Mouse (Mus musculus): Measurements from ENCODE around the gene Nubp2. TPM values are rescaled to one million over a fixed set of nuclear protein-coding genes. Genes with fewer than 3 reads are reported as not detected.

The Nubp2 gene
- polyA plus RNA-seq, 1 experiment from 2014 or later, result 44.1 TPM

DNA sequence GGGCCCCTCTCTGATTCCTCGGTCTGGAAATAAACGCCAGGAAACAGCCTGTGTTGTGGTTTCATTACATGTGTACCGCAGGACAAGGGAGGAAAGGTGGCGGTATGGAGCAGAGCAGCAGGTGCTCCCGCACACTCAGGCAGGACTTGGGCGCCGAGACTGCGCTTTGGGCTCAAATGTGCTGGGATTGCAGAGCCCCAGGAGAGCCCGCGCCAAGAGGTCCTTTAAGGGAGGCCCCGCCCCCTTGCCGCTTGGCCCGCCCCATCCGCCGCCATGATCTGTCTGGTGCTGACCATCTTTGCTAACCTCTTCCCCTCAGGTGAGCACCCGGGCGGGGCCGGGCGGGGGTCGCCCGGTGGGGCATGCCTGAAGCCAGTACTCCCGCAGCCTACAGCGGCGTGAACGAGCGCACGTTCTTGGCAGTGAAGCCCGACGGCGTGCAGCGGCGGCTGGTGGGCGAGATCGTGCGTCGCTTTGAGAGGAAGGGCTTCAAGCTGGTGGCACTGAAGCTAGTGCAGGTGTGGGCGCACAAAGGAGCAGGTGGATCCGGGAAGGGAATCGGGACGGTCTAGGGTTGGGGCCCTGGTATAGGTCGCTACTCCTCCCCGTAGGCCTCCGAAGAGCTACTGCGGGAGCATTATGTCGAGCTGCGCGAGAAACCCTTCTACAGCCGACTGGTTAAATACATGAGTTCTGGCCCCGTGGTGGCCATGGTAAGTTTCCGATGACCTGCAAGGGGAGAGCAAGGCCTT, 10.3 kb upstream of the Nubp2 start, which contains the start of gene Nme3:
Nme3 (plus strand) TSS at position 260 of the 752 bp plus-strand sequence.
- Histone ChIP-seq H3K9me3 (replicated peaks; ENCODE audit: control insufficient read depth, low read length) (no peaks in the 10 kb centered on the region), H3K36me3 (ENCODE audit: control insufficient read depth, insufficient read depth, low read length) (peaks cover 21% of the 10 kb centered on the region), H3K27ac (ENCODE audit: low read length) (peak within 1 kb of the TSS; percentile 91), H3K4me2 (ENCODE audit: low read depth, low read length) (peak within 1 kb of the TSS; percentile 99), H3K9ac (ENCODE audit: low read length) (peak within 1 kb of the TSS; percentile 96), H3K4me1 (ENCODE audit: control insufficient read depth, insufficient read depth, low read length) (peaks cover 24% of the 10 kb centered on the region), H3K27me3 (ENCODE audit: control insufficient read depth, insufficient read depth, low read length) (no peaks in the 10 kb centered on the region), H3K4me3 (replicated peaks; ENCODE audit: low read length) (peak within 1 kb of the TSS; percentile 79)
- under 1% methylated on average over 50 of the region's 50 CpGs for WGBS
- ATAC-seq (ENCODE audit: insufficient read depth, low FRiP score), result peak; percentile 86

DNA sequence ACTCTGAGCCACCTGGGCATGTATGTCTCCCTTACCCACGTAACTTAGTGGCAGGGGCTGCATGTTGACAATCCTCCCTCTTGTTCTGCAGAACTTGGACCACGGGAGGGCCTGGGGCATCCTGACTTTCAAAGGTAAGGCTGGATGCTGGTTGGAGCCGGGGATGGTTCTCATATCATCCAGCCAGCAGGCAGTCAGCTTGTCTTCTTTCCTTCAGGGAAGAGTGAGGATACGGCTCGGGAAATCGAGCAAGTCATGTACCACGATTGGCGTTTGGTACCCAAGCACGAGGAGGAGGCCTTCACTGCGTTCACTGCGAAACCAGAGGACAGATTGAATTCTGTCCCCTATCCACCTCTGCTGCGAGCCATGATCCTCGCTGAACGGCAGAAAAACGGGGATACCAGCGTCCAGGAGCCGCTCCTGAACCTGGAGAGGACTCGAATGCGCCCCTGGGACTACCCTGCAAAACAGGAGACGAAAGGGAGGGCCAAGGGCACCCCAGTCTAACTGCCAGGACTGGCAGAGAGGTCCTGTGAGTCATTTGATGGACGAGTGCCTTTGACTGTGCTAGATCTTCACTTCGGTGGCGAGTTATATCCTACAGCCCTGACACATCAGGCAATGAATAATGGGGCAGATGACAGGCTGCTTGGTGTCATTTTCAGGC, 9.6 kb upstream of the Nubp2 start:
- peaks cover 24% of the 10 kb centered on the region for H3K4me1 ChIP-seq (ENCODE audit: control insufficient read depth, insufficient read depth, low read length)
- H3K4me3 ChIP-seq (replicated peaks; ENCODE audit: low read length), result peak overlapping the region; percentile 79
- peak overlapping the region; percentile 96 for H3K9ac ChIP-seq (ENCODE audit: low read length)
- peak overlapping the region; percentile 99 for H3K4me2 ChIP-seq (ENCODE audit: low read depth, low read length)
- 11% methylated on average over 23 of the region's 23 CpGs for WGBS
- 0 out of 2 replicates have a peak, but pooled peaks have one; percentile 1 for ATAC-seq (ENCODE audit: insufficient read depth, low FRiP score)
- H3K27me3 ChIP-seq (ENCODE audit: control insufficient read depth, insufficient read depth, low read length), result no peaks in the 10 kb centered on the region
- H3K36me3 ChIP-seq (ENCODE audit: control insufficient read depth, insufficient read depth, low read length), result peaks cover 20% of the 10 kb centered on the region
- no peaks in the 10 kb centered on the region for H3K9me3 ChIP-seq (replicated peaks; ENCODE audit: control insufficient read depth, low read length)
- peak overlapping the region; percentile 91 for H3K27ac ChIP-seq (ENCODE audit: low read length)

DNA sequence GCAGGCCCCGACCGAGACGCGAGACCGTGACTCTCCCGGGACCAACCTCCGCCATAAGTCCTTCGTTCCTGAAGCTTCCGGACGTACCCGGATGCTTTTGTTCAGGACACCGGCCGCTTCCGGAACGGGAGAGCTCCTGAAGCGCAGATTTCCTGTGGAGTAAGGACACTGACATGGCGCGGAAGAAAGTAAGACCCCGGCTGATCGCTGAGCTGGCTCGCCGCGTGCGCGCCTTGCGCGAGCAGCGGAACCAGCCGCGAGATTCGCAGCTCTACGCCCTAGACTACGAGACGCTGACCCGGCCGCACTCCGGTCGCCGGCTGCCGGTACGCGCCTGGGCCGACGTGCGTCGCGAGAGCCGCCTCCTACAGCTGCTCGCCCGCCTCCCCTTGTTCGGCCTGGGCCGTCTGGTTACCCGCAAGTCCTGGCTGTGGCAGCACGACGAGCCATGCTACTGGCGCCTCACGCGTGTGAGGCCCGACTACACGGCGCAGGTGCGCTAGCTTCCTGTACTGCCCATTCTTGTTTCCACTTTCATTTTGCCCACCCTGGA, 8.9 kb upstream of the Nubp2 start, which contains the start of the genes Eme2 and Mrps34:
Eme2 (minus strand) TSS at position 93 of the 553 bp plus-strand sequence.
Mrps34 (plus strand) TSS at position 122 of the 553 bp plus-strand sequence.
- H3K27me3 ChIP-seq (ENCODE audit: control insufficient read depth, insufficient read depth, low read length), result no peaks in the 10 kb centered on the region
- WGBS, result under 1% methylated on average over 62 of the region's 62 CpGs
- peak; percentile 67 for ATAC-seq (ENCODE audit: insufficient read depth, low FRiP score)
- peaks cover 15% of the 10 kb centered on the region for H3K36me3 ChIP-seq (ENCODE audit: control insufficient read depth, insufficient read depth, low read length)
- no peaks in the 10 kb centered on the region for H3K9me3 ChIP-seq (replicated peaks; ENCODE audit: control insufficient read depth, low read length)
- peak within 1 kb of the TSS; percentile 91 for H3K27ac ChIP-seq (ENCODE audit: low read length)
- peak within 1 kb of the TSS; percentile 96 for H3K9ac ChIP-seq (ENCODE audit: low read length)
- peaks cover 24% of the 10 kb centered on the region for H3K4me1 ChIP-seq (ENCODE audit: control insufficient read depth, insufficient read depth, low read length)
- H3K4me2 ChIP-seq (ENCODE audit: low read depth, low read length), result peak within 1 kb of the TSS; percentile 99
- peak within 1 kb of the TSS; percentile 79 for H3K4me3 ChIP-seq (replicated peaks; ENCODE audit: low read length)

DNA sequence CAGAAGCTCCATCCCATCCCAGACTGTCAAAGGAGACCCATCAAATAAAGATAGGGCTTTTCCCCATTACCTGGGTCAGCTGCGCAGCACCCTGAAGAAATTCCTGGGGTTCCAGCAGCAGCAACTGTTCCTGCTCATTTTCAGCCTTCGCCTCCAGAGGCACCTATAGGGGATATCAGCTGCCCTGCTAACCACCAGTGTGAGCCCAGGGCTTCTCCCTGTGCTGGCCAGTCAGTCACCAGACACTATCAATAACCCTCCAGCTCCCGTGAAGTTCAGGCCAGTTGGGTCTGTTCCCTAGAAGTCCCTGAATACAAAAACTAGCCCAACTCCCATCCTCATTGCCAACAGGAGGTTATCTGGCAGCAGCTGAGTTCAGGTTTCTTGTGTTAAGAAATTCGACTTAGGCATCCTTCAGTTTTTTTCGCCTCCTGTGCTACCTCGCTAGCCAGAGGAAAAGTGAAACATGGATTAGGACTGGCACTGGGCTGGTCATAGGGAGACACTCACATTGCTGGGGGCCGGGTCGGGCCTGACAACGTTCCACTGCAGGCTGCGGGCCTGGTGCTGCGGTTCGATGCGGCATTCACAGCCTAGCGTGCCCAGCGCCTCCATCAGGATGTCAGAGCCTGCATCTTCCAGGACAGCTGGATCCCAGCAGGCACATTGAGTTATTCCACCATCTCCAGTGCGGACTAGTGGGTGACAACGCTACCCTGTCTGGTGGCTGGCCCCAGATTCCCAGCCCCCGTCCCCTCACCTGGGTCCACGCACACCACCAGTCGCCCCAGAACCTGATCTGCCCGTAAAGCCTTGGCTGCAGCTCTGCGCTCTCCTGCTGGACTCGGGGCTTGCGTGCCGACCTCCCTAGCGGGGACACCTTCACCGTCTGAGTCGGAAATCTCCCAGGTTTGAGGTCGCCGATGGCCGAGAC, 8.2 kb upstream of the Nubp2 start:
- Histone ChIP-seq H3K4me1 (ENCODE audit: control insufficient read depth, insufficient read depth, low read length) (peaks cover 24% of the 10 kb centered on the region), H3K9ac (ENCODE audit: low read length) (peak overlapping the region; percentile 96), H3K4me3 (replicated peaks; ENCODE audit: low read length) (peak overlapping the region; percentile 79), H3K36me3 (ENCODE audit: control insufficient read depth, insufficient read depth, low read length) (peaks cover 14% of the 10 kb centered on the region), H3K27me3 (ENCODE audit: control insufficient read depth, insufficient read depth, low read length) (no peaks in the 10 kb centered on the region), H3K9me3 (replicated peaks; ENCODE audit: control insufficient read depth, low read length) (no peaks in the 10 kb centered on the region), H3K4me2 (ENCODE audit: low read depth, low read length) (peak overlapping the region; percentile 99), H3K27ac (ENCODE audit: low read length) (peak overlapping the region; percentile 91)
- peak; percentile 2; the same call in 1 of the 2 replicates for ATAC-seq (ENCODE audit: insufficient read depth, low FRiP score)
- WGBS, result 9% methylated on average over 31 of the region's 31 CpGs

DNA sequence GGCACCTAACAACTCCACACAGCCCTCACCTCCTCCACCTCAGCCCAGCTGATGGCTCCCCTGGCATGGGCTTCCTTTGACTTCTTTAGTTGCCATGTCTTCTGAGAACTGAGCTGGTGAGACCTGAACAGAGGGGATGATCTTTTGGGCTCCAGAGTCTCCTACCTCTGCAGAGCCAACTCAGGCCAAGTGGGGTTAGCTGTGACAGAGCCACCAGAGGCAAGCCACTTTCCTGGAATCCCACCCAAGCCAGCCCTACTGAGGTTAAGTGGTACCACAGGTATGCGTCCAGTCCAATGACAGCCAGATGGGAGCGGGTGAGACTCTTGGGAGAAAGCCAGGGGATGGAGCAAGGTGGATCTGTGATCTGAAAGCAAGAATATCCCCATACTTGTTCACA, 7.1 kb upstream of the Nubp2 start:
- WGBS, result 91% methylated on average over 2 of the region's 2 CpGs

DNA sequence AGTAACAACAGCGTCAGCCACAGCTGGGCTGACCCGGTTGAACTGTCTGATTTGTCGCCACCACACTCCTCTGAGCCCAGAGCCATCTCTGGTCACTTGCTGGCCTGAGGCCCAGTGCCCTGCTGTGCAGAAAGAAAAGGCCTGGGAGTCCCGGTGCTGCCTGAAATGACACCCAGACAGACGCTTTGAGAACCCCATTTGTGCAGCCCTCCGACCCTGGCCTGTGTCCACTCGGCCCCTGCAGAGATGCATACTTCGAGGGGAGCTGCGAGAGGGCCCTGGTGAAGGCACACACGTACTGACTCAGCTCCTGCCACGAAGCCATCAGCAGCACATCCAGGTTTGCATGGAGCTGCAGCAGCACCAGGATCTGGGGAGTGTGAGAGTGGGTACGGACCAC, 6.6 kb upstream of the Nubp2 start:
- H3K36me3 ChIP-seq (ENCODE audit: control insufficient read depth, insufficient read depth, low read length), result peaks cover 14% of the 10 kb centered on the region
- H3K4me1 ChIP-seq (ENCODE audit: control insufficient read depth, insufficient read depth, low read length), result peaks cover 28% of the 10 kb centered on the region
- H3K9ac ChIP-seq (ENCODE audit: low read length), result no peak overlapping the region
- ATAC-seq (ENCODE audit: insufficient read depth, low FRiP score), result no peak
- WGBS, result 88% methylated on average over 12 of the region's 12 CpGs
- H3K4me3 ChIP-seq (replicated peaks; ENCODE audit: low read length), result no peak overlapping the region
- H3K4me2 ChIP-seq (ENCODE audit: low read depth, low read length), result no peak overlapping the region
- H3K27me3 ChIP-seq (ENCODE audit: control insufficient read depth, insufficient read depth, low read length), result no peaks in the 10 kb centered on the region
- no peaks in the 10 kb centered on the region for H3K9me3 ChIP-seq (replicated peaks; ENCODE audit: control insufficient read depth, low read length)
- no peak overlapping the region for H3K27ac ChIP-seq (ENCODE audit: low read length)

More for the DNA sequence above, 7.1 kb upstream of the Nubp2 start:
- no peaks in the 10 kb centered on the region for H3K27me3 ChIP-seq (ENCODE audit: control insufficient read depth, insufficient read depth, low read length)
- H3K4me2 ChIP-seq (ENCODE audit: low read depth, low read length), result no peak overlapping the region
- no peak overlapping the region for H3K9ac ChIP-seq (ENCODE audit: low read length)
- peaks cover 24% of the 10 kb centered on the region for H3K4me1 ChIP-seq (ENCODE audit: control insufficient read depth, insufficient read depth, low read length)
- H3K9me3 ChIP-seq (replicated peaks; ENCODE audit: control insufficient read depth, low read length), result no peaks in the 10 kb centered on the region
- no peak overlapping the region for H3K4me3 ChIP-seq (replicated peaks; ENCODE audit: low read length)
- H3K36me3 ChIP-seq (ENCODE audit: control insufficient read depth, insufficient read depth, low read length), result peaks cover 14% of the 10 kb centered on the region
- no peak for ATAC-seq (ENCODE audit: insufficient read depth, low FRiP score)
- H3K27ac ChIP-seq (ENCODE audit: low read length), result no peak overlapping the region

DNA sequence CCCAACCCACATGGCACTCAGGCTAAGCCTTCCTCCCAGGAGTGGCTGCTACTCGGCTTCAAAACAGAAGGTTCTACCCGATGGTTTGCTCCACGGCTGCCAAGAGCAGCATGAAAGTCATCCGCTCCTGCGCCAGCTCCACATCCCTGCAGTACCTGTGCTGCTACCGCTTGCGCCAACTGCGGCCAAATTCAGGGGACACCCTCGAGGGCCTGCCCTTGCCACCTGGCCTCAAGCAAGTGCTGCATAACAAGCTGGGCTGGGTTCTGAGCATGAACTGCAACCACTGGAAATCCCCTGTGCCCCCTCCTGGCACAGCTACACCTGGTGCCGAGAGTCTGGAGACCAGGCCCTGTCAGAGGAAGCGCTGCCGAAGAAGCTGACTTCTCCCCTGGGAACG, 5.2 kb upstream of the Nubp2 start:
- H3K4me1 ChIP-seq (ENCODE audit: control insufficient read depth, insufficient read depth, low read length), result peaks cover 27% of the 10 kb centered on the region
- no peak overlapping the region for H3K4me3 ChIP-seq (replicated peaks; ENCODE audit: low read length)
- 92% methylated on average over 13 of the region's 13 CpGs for WGBS
- no peak for ATAC-seq (ENCODE audit: insufficient read depth, low FRiP score)
- H3K27ac ChIP-seq (ENCODE audit: low read length), result no peak overlapping the region
- no peak overlapping the region for H3K4me2 ChIP-seq (ENCODE audit: low read depth, low read length)
- no peaks in the 10 kb centered on the region for H3K27me3 ChIP-seq (ENCODE audit: control insufficient read depth, insufficient read depth, low read length)
- peaks cover 14% of the 10 kb centered on the region for H3K36me3 ChIP-seq (ENCODE audit: control insufficient read depth, insufficient read depth, low read length)
- no peak overlapping the region for H3K9ac ChIP-seq (ENCODE audit: low read length)
- H3K9me3 ChIP-seq (replicated peaks; ENCODE audit: control insufficient read depth, low read length), result no peaks in the 10 kb centered on the region

DNA sequence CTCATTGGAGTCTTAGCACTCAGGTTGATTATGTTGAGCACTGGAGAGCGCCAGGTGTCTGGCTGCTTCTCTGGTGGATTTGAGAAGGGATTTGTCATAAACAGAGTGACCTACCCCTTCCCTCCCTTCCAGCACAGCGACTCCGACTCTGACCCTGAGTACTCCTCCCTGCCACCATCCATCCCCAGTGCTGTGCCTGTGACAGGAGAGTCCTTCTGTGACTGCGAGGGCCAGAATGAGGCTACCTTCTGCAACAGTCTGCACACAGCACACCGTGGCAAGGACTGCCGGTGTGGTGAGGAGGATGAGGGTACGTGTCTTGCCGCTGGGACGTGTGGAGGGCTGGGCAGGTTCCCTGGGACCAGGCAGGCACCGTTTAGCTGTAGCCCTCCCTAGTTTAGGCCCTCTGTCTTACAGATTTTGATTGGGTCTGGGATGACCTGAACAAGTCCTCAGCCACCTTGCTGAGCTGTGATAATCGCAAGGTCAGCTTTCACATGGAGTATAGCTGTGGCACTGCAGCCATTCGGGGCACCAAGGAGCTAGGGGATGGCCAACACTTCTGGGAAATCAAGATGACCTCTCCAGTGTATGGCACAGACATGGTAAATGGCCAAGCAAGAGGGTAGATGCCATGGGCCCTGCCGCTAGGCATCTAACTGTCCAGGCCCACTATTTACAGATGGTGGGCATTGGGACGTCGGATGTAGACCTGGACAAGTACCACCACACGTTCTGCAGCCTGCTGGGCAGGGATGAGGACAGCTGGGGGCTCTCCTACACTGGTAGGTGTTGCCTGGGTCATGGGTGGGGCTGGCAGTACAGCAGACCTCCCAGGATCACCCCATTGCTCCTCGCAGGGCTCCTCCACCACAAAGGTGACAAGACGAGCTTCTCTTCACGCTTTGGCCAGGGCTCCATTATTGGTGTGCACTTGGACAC, 4.3 kb upstream of the Nubp2 start:
- Histone ChIP-seq H3K4me2 (ENCODE audit: low read depth, low read length) (no peak overlapping the region), H3K36me3 (ENCODE audit: control insufficient read depth, insufficient read depth, low read length) (peaks cover 14% of the 10 kb centered on the region), H3K4me1 (ENCODE audit: control insufficient read depth, insufficient read depth, low read length) (peaks cover 24% of the 10 kb centered on the region), H3K9me3 (replicated peaks; ENCODE audit: control insufficient read depth, low read length) (no peaks in the 10 kb centered on the region), H3K4me3 (replicated peaks; ENCODE audit: low read length) (no peak overlapping the region), H3K27me3 (ENCODE audit: control insufficient read depth, insufficient read depth, low read length) (no peaks in the 10 kb centered on the region), H3K27ac (ENCODE audit: low read length) (no peak overlapping the region), H3K9ac (ENCODE audit: low read length) (no peak overlapping the region)
- no peak for ATAC-seq (ENCODE audit: insufficient read depth, low FRiP score)
- WGBS, result 84% methylated on average over 19 of the region's 19 CpGs
